Mouse (Mus musculus) embryonic facial prominence, embryonic 12.5 days (tissue): ENCODE measurements at regions not wholly inside any gene's neighbourhood (a gene's known extent, or its start where the extent isn't known, plus 50 kb on each side); places are given as distances from the start of the nearest gene placed in this dataset.
A peak's percentile ranks its signal among the peaks of the same experiment; 100 is the strongest.

Experiments
- ATAC-seq: fragments of 200-750 bp; cut with Nextera tagmentation; 2 replicates; pipeline ENCODE4 v1.8.0; 2017; ENCODE audit not compliant: insufficient number of reproducible peaks, insufficient read depth, low FRiP score, low TSS enrichment
- H3K27ac ChIP-seq: fragments of 300-500 bp; sonication (generic); 2 replicates; pipeline ENCODE4 v1.5.1; 2016; ENCODE audit warnings: mild to moderate bottlenecking
- H3K27me3 ChIP-seq: fragments of 300-500 bp; sonication (generic); 2 replicates; pipeline ENCODE4 v1.6.1; 2016; ENCODE audit warnings: mild to moderate bottlenecking, moderate library complexity
- H3K36me3 ChIP-seq: fragments of 300-500 bp; sonication (generic); 2 replicates; pipeline ENCODE4 v1.6.1; 2016; ENCODE audit warnings: mild to moderate bottlenecking
- H3K4me1 ChIP-seq: fragments of 300-500 bp; sonication (generic); 2 replicates; pipeline ENCODE4 v1.6.1; 2016
- H3K4me2 ChIP-seq: fragments of 300-500 bp; sonication (generic); replicated peaks from 2 replicates; pipeline ENCODE4 v1.6.1; 2016; ENCODE audit warnings: mild to moderate bottlenecking, moderate library complexity
- H3K4me3 ChIP-seq: fragments of 300-500 bp; sonication (generic); 2 replicates; pipeline ENCODE4 v1.5.1; 2016; ENCODE audit warnings: mild to moderate bottlenecking
- H3K9ac ChIP-seq: fragments of 300-500 bp; sonication (generic); 2 replicates; pipeline ENCODE4 v1.6.1; 2016; ENCODE audit warnings: mild to moderate bottlenecking, moderate library complexity
- H3K9me3 ChIP-seq: fragments of 300-500 bp; sonication (generic); 2 replicates; pipeline ENCODE4 v1.6.1; 2016; ENCODE audit warnings: mild to moderate bottlenecking, moderate library complexity
- WGBS: fragments of 180-500 bp; shearing (Covaris S2); methylation state at CpG from one replicate; pipeline ENCODE4 v1.1.7; 2016; 5-methylcytosine and 5-hydroxymethylcytosine counted together

DNA sequence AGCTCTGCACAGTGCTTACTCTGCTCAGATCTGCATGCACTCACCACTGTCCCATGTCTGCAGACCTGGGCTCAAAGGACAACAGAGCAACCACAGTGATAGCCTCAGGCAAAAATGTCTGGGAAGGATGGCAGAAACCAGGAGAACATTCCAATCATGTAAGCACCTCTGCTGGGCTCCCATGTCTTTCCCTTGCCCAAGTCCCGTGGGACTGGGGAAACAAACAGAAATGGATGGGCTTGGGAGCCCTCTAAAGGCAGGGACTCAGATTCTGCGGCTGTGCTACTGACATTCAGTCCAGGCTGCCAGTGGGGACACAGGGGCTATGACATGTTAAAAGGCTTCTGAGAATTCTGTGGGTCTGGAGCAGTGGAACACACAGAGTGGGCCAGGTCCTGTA is 128.8 kb upstream of the Dock1 start:
- Histone ChIP-seq H3K27ac (no peak overlapping the region), H3K4me3 (no peak overlapping the region), H3K36me3 (no peaks in the 10 kb centered on the region), H3K4me1 (no peaks in the 10 kb centered on the region), H3K4me2 (no peak overlapping the region), H3K9ac (no peak overlapping the region), H3K9me3 (no peaks in the 10 kb centered on the region), H3K27me3 (no peaks in the 10 kb centered on the region)
- 54% methylated on average over 2 of the region's 2 CpGs for WGBS
- ATAC-seq = no peak

GRCm38 (mm10) chr7:134546187-134546586 is 124.3 kb upstream of the Dock1 start:
- 79% methylated on average over 6 of the region's 6 CpGs for WGBS
- no peaks in the 10 kb centered on the region for H3K27me3 ChIP-seq
- peaks cover 3% of the 10 kb centered on the region; the same call in 1 of the 2 replicates for H3K4me1 ChIP-seq
- no peak overlapping the region for H3K9ac ChIP-seq
- no peak overlapping the region for H3K4me3 ChIP-seq
- H3K36me3 ChIP-seq = no peaks in the 10 kb centered on the region
- no peak for ATAC-seq
- no peak overlapping the region for H3K27ac ChIP-seq
- no peaks in the 10 kb centered on the region for H3K9me3 ChIP-seq
- H3K4me2 ChIP-seq = no peak overlapping the region

DNA sequence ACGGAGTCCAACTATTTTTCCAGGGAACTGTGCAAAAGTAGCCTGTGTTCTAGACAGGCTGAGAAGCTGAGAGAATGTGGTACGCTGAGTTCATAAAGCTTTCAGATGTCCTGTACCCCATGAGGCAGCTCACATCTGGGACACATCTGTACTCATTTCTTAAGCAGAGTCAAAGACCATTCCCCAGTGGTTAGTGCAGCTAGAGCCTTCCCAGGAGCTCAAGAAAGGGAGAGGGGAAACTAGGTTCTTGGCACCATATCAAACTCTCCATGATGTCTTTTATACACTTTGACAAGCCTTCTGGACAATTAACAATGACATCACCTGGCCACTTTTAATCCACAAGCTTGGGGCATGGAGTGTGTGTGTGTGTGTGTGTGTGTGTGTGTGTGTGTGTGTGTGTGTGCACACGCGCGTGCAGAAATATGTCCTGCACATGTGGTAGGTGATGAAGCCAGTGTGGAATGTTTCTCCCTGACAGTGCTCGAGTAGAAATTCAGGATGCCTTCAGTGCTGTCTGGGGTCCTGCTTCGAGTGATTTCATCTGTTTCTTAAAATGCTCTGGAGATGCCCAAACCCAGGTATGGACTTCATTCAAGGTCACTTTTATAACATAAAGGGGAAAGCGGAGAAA is 121.1 kb upstream of the Dock1 start:
- Histone ChIP-seq H3K27ac (no peak overlapping the region), H3K4me1 (peaks cover 3% of the 10 kb centered on the region; the same call in 1 of the 2 replicates), H3K27me3 (no peaks in the 10 kb centered on the region), H3K36me3 (no peaks in the 10 kb centered on the region), H3K9me3 (no peaks in the 10 kb centered on the region), H3K9ac (no peak overlapping the region), H3K4me2 (no peak overlapping the region), H3K4me3 (no peak overlapping the region)
- 71% methylated on average over 8 of the region's 8 CpGs for WGBS
- peak; percentile 64; the same call in 1 of the 2 replicates for ATAC-seq

GRCm38 (mm10) chr7:134550221-134550809 is 120.1 kb upstream of the Dock1 start:
- no peaks in the 10 kb centered on the region for H3K9me3 ChIP-seq
- no peak overlapping the region for H3K4me3 ChIP-seq
- H3K9ac ChIP-seq = no peak overlapping the region
- no peak overlapping the region for H3K4me2 ChIP-seq
- H3K27ac ChIP-seq = peak overlapping the region; percentile 42; the same call in 1 of the 2 replicates
- ATAC-seq = no peak
- H3K36me3 ChIP-seq = no peaks in the 10 kb centered on the region
- 57% methylated on average over 7 of the region's 7 CpGs for WGBS
- H3K4me1 ChIP-seq = peaks cover 3% of the 10 kb centered on the region; the same call in 1 of the 2 replicates
- no peaks in the 10 kb centered on the region for H3K27me3 ChIP-seq

- no peak overlapping the region for H3K4me3 ChIP-seq
- H3K9ac ChIP-seq = no peak overlapping the region
- H3K4me2 ChIP-seq = no peak overlapping the region
- 68% methylated on average over 6 of the region's 6 CpGs for WGBS
- no peak for ATAC-seq
- H3K36me3 ChIP-seq = no peaks in the 10 kb centered on the region
- peaks cover 3% of the 10 kb centered on the region; the same call in 1 of the 2 replicates for H3K4me1 ChIP-seq
- H3K27me3 ChIP-seq = no peaks in the 10 kb centered on the region
- no peaks in the 10 kb centered on the region for H3K9me3 ChIP-seq
- no peak overlapping the region for H3K27ac ChIP-seq
Measured at GRCm38 (mm10) chr7:134552051-134552451, 118.4 kb upstream of the Dock1 start.

- H3K27ac ChIP-seq = no peak overlapping the region
- no peaks in the 10 kb centered on the region for H3K4me1 ChIP-seq
- WGBS = 65% methylated on average over 4 of the region's 4 CpGs
- H3K27me3 ChIP-seq = no peaks in the 10 kb centered on the region
- no peak overlapping the region for H3K4me2 ChIP-seq
- H3K9me3 ChIP-seq = no peaks in the 10 kb centered on the region
- H3K4me3 ChIP-seq = no peak overlapping the region
- ATAC-seq = no peak
- no peaks in the 10 kb centered on the region for H3K36me3 ChIP-seq
- H3K9ac ChIP-seq = no peak overlapping the region
Measured at GRCm38 (mm10) chr7:134556061-134556460, 114.4 kb upstream of the Dock1 start.

DNA sequence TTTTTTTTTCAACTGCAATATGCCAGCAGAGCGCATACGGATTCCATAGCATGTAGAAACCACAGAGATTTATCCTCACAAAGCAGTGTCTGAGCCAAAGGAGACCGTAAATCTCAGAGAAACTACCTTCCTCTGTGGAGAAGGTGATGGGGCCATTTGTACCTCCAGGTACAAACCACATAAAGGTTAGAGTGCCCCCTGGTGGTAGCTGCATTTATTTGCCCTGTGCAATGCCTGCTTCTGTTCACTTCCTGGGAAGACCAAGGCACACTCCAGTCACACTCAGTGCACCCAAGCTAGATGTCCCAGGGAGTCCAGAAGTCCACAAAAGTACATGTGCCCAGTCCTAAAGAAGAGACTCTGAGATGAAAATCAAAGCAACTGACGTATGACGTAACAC is 104.1 kb upstream of the Dock1 start:
- H3K27ac ChIP-seq = no peak overlapping the region
- H3K4me1 ChIP-seq = no peaks in the 10 kb centered on the region
- no peak overlapping the region for H3K9ac ChIP-seq
- ATAC-seq = no peak
- 80% methylated on average over 5 of the region's 5 CpGs for WGBS
- H3K27me3 ChIP-seq = no peaks in the 10 kb centered on the region
- H3K4me3 ChIP-seq = no peak overlapping the region
- no peak overlapping the region for H3K4me2 ChIP-seq
- H3K9me3 ChIP-seq = 0 out of 2 replicates have a peak, but pooled peaks cover 4% of the 10 kb centered on the region
- H3K36me3 ChIP-seq = no peaks in the 10 kb centered on the region

DNA sequence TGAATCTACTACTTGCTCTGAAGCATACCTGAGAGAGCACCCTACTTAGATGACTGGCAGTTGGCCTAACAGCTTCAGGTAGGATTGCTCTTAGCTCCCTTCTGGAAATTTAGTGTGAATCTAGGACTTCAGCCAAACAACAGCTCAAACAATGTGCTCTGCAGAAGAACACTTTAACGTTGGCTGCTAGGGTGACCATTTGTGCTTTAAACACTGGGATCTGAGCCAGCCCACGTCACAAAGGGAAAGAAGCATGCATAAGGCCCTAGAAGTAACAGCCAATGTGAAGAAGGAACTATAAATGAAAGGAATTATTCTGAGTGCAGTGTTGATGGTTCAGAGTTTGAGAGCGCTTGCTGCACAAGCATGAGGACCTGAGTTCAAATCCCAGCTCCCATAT is 101.2 kb upstream of the Dock1 start:
- 94% methylated on average over 3 of the region's 3 CpGs for WGBS
- Histone ChIP-seq H3K4me3 (no peak overlapping the region), H3K27ac (no peak overlapping the region), H3K9ac (no peak overlapping the region), H3K36me3 (no peaks in the 10 kb centered on the region), H3K4me2 (no peak overlapping the region), H3K9me3 (0 out of 2 replicates have a peak, but pooled peaks cover 4% of the 10 kb centered on the region), H3K27me3 (no peaks in the 10 kb centered on the region), H3K4me1 (no peaks in the 10 kb centered on the region)
- ATAC-seq = no peak

- Histone ChIP-seq H3K9ac (no peak overlapping the region), H3K9me3 (0 out of 2 replicates have a peak, but pooled peaks cover 4% of the 10 kb centered on the region), H3K27me3 (no peaks in the 10 kb centered on the region), H3K4me3 (no peak overlapping the region), H3K36me3 (no peaks in the 10 kb centered on the region), H3K27ac (no peak overlapping the region), H3K4me2 (no peak overlapping the region), H3K4me1 (no peaks in the 10 kb centered on the region)
- no peak for ATAC-seq
- WGBS = 85% methylated on average over 5 of the region's 5 CpGs
Measured at GRCm38 (mm10) chr7:134570176-134570810, 100.2 kb upstream of the Dock1 start.

DNA sequence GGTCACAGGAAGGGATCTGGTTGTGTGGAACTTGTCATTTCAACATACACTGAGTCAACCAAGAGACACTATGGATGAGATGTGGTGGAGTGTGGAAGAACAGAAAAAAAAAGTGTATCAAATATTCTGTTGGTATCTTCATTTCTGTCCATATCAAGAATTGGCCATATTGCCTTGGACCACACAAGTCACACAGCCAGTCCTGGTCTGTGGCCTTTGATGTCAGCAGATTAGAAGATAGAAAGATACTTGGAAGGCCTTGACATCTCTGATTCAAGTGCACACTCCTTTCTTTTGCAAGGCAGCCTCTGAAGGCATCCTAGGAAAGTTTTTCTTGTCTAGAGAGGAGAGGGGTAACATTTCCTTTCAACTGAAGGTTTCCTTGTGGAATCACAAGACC is 88.7 kb upstream of the Dock1 start:
- Histone ChIP-seq H3K9ac (no peak overlapping the region), H3K36me3 (no peaks in the 10 kb centered on the region), H3K27me3 (no peaks in the 10 kb centered on the region), H3K4me3 (no peak overlapping the region), H3K4me2 (no peak overlapping the region), H3K9me3 (no peaks in the 10 kb centered on the region), H3K4me1 (no peaks in the 10 kb centered on the region), H3K27ac (no peak overlapping the region)
- ATAC-seq = no peak

DNA sequence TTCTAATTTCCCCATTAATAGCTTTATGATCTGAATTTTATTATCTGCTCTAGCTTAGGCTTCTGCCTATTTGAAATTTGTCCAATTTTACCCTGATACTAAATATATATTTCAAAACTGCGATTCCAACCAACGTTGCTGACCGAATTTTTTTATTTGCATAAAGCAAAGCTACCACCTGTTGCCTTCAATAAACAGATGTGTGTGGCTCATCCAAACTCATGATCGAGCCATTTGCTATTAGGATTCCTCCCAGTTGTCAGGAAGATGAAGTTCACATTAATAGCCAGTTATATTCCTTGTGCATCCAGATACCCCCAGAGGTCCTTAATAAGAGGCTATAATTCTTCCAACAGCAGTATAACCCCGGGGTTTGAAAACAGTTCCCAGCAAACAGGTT is 85.0 kb upstream of the Dock1 start:
- 88% methylated on average over 5 of the region's 5 CpGs for WGBS
- no peak overlapping the region for H3K9ac ChIP-seq
- no peaks in the 10 kb centered on the region for H3K4me1 ChIP-seq
- no peaks in the 10 kb centered on the region for H3K9me3 ChIP-seq
- no peak overlapping the region for H3K4me3 ChIP-seq
- H3K27me3 ChIP-seq = no peaks in the 10 kb centered on the region
- no peak overlapping the region for H3K27ac ChIP-seq
- no peaks in the 10 kb centered on the region for H3K36me3 ChIP-seq
- no peak for ATAC-seq
- no peak overlapping the region for H3K4me2 ChIP-seq

DNA sequence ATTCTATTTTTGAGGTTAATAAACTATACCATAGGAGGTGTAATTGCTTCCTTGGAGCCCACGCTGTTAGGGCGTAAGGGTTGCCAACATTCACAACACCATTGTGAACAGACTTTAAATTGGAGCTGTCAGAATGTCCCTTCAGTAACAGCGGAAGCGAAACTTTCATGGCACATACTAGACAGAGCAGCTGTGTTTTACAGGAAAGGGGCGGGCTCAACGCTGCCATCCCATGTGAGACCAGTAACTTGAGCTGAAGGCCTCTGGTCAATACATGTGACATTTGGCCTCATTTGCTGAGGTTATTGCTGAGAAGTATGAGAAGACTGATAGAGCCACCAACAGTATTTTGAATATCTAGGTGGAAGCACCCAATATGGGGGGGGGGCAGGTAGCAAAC is 83.5 kb upstream of the Dock1 start:
- H3K4me2 ChIP-seq = no peak overlapping the region
- H3K36me3 ChIP-seq = no peaks in the 10 kb centered on the region
- 85% methylated on average over 6 of the region's 6 CpGs for whole genome bisulfite sequencing
- ATAC-seq = no peak
- no peaks in the 10 kb centered on the region for H3K9me3 ChIP-seq
- no peaks in the 10 kb centered on the region for H3K27me3 ChIP-seq
- H3K4me1 ChIP-seq = no peaks in the 10 kb centered on the region
- H3K9ac ChIP-seq = no peak overlapping the region
- H3K27ac ChIP-seq = no peak overlapping the region
- no peak overlapping the region for H3K4me3 ChIP-seq
